Mouse (Mus musculus) C2C12 (cell line): Measurements from ENCODE around the gene Zbtb44. TPM values are rescaled to one million over a fixed set of nuclear protein-coding genes. Genes with fewer than 3 reads are reported as not detected.

Source experiments
- H3K27me3 ChIP-seq: one replicate; pipeline ENCODE4 v1.6.1; 2011; ENCODE audit not compliant: control insufficient read depth, insufficient read depth, insufficient read length
- H3K36me3 ChIP-seq: one replicate; pipeline ENCODE4 v1.6.1; 2011; ENCODE audit not compliant: control insufficient read depth, insufficient read depth
- H3K4me3 ChIP-seq: one replicate; pipeline ENCODE4 v1.5.1; 2011; ENCODE audit warnings: mild to moderate bottlenecking, control low read depth; ENCODE audit not compliant: poor library complexity, insufficient read depth, severe bottlenecking
- H3K79me2 ChIP-seq: one replicate; pipeline ENCODE4 v1.6.1; 2011; ENCODE audit not compliant: control insufficient read depth, insufficient read depth
- H3K79me3 ChIP-seq: one replicate; pipeline ENCODE4 v1.6.1; 2011; ENCODE audit warnings: low read depth, control low read depth
- H3ac ChIP-seq: one replicate; pipeline ENCODE3; 2011; ENCODE audit warnings: low read depth; ENCODE audit not compliant: control insufficient read depth, insufficient read length
- CEBPB ChIP-seq: IDR thresholded peaks from one replicate; pipeline ENCODE4 v1.6.1; 2011; ENCODE audit warnings: low read depth, mild to moderate bottlenecking, control low read depth, moderate library complexity
- CTCF ChIP-seq: IDR thresholded peaks from one replicate; pipeline ENCODE4 v1.5.1; 2011; ENCODE audit not compliant: control insufficient read depth, insufficient read depth, insufficient read length
- FOSL1 ChIP-seq: IDR thresholded peaks from one replicate; pipeline ENCODE4 v1.8.0; 2011; ENCODE audit warnings: mild to moderate bottlenecking, low read length; ENCODE audit not compliant: poor library complexity, insufficient read depth, severe bottlenecking
- MAX ChIP-seq: IDR thresholded peaks from one replicate; pipeline ENCODE4 v1.6.1; 2011; ENCODE audit warnings: mild to moderate bottlenecking, control low read depth
- MYOD1 ChIP-seq: IDR thresholded peaks from one replicate; pipeline ENCODE4 v1.6.1; 2011; ENCODE audit warnings: low read depth; ENCODE audit not compliant: control insufficient read depth, insufficient read length
- MYOG ChIP-seq: IDR thresholded peaks from one replicate; pipeline ENCODE4 v1.6.1; 2011; ENCODE audit not compliant: control insufficient read depth, insufficient read length; ENCODE audit errors: extremely low read depth
- USF1 ChIP-seq: IDR thresholded peaks from one replicate; pipeline ENCODE4 v1.6.1; 2011; ENCODE audit warnings: low read depth, mild to moderate bottlenecking, control low read depth, moderate library complexity
- polyA plus RNA-seq: library from polyadenylated mRNA; unstranded; fragments of >200 nt; fragmentation: generic; extraction: Trizol; gene quantifications from one replicate; pipeline ENCODE4 v1.2.1, GENCODE M21; 2012; ENCODE audit warnings: missing spikeins

The Zbtb44 gene
- polyA plus RNA-seq, 1 experiment, result 4.0 TPM

- H3ac ChIP-seq, result no peak overlapping the region
- H3K79me3 ChIP-seq, result no peaks in the 10 kb centered on the region
- H3K36me3 ChIP-seq, result no peaks in the 10 kb centered on the region
- H3K4me3 ChIP-seq, result no peak overlapping the region
- no peaks in the 10 kb centered on the region for H3K27me3 ChIP-seq
- no peaks in the 10 kb centered on the region for H3K79me2 ChIP-seq
- no peak for TF ChIP-seq USF1
- TF ChIP-seq CEBPB, result no peak
- no peak for TF ChIP-seq MAX
- no peak for TF ChIP-seq FOSL1
- no peak for TF ChIP-seq MYOD1
- TF ChIP-seq MYOG, result no peak
- TF ChIP-seq CTCF, result no peak
Observed at GRCm38 (mm10) chr9:31009334-31009733, 21.1 kb upstream of the Zbtb44 start.

- TF ChIP-seq CEBPB (no peak), CTCF (no peak), MAX (no peak), MYOD1 (no peak), FOSL1 (no peak), MYOG (no peak), USF1 (no peak)
- H3K4me3 ChIP-seq, result no peak overlapping the region
Observed at GRCm38 (mm10) chr9:31010040-31010439, 20.4 kb upstream of the Zbtb44 start.

GRCm38 (mm10) chr9:31010749-31011148, 19.7 kb upstream of the Zbtb44 start:
- TF ChIP-seq MYOD1 (no peak), USF1 (no peak), MYOG (no peak), CEBPB (no peak), MAX (no peak), FOSL1 (no peak)
- Histone ChIP-seq H3K79me2 (no peaks in the 10 kb centered on the region), H3K36me3 (no peaks in the 10 kb centered on the region), H3ac (no peak overlapping the region), H3K4me3 (no peak overlapping the region), H3K27me3 (no peaks in the 10 kb centered on the region), H3K79me3 (no peaks in the 10 kb centered on the region)

More at GRCm38 (mm10) chr9:31010040-31010439, 20.4 kb upstream of the Zbtb44 start:
- Histone ChIP-seq H3K36me3 (no peaks in the 10 kb centered on the region), H3K27me3 (no peaks in the 10 kb centered on the region), H3ac (no peak overlapping the region), H3K79me3 (no peaks in the 10 kb centered on the region), H3K79me2 (no peaks in the 10 kb centered on the region)

GRCm38 (mm10) chr9:31011533-31011932, 18.9 kb upstream of the Zbtb44 start:
- TF ChIP-seq CTCF, result no peak
- no peak for TF ChIP-seq USF1
- no peak for TF ChIP-seq MAX
- TF ChIP-seq CEBPB, result no peak
- no peak for TF ChIP-seq MYOD1
- no peak for TF ChIP-seq MYOG
- TF ChIP-seq FOSL1, result no peak
- Histone ChIP-seq H3K27me3 (no peaks in the 10 kb centered on the region), H3K4me3 (no peak overlapping the region), H3K79me3 (no peaks in the 10 kb centered on the region), H3K79me2 (no peaks in the 10 kb centered on the region), H3ac (no peak overlapping the region), H3K36me3 (no peaks in the 10 kb centered on the region)

GRCm38 (mm10) chr9:31012674-31013073, 17.8 kb upstream of the Zbtb44 start:
- TF ChIP-seq FOSL1 (no peak), MAX (no peak), CEBPB (no peak), CTCF (no peak)

GRCm38 (mm10) chr9:31013415-31013814, 17.0 kb upstream of the Zbtb44 start:
- no peak overlapping the region for H3ac ChIP-seq

More at GRCm38 (mm10) chr9:31012674-31013073, 17.8 kb upstream of the Zbtb44 start:
- no peaks in the 10 kb centered on the region for H3K79me3 ChIP-seq
- no peak overlapping the region for H3ac ChIP-seq
- no peak overlapping the region for H3K4me3 ChIP-seq
- no peaks in the 10 kb centered on the region for H3K36me3 ChIP-seq
- H3K79me2 ChIP-seq, result no peaks in the 10 kb centered on the region
- no peaks in the 10 kb centered on the region for H3K27me3 ChIP-seq

More at GRCm38 (mm10) chr9:31013415-31013814, 17.0 kb upstream of the Zbtb44 start:
- H3K36me3 ChIP-seq, result no peaks in the 10 kb centered on the region
- TF ChIP-seq MYOD1, result no peak
- TF ChIP-seq MAX, result no peak
- TF ChIP-seq USF1, result no peak
- no peak for TF ChIP-seq CTCF
- TF ChIP-seq MYOG, result no peak
- TF ChIP-seq CEBPB, result no peak
- TF ChIP-seq FOSL1, result no peak
- H3K79me3 ChIP-seq, result no peaks in the 10 kb centered on the region
- H3K27me3 ChIP-seq, result no peaks in the 10 kb centered on the region
- no peak overlapping the region for H3K4me3 ChIP-seq
- no peaks in the 10 kb centered on the region for H3K79me2 ChIP-seq
